Mouse (Mus musculus) G1E (cell line): Measurements from ENCODE around the gene Fcer2a.

Source experiments
- CTCF ChIP-seq: IDR thresholded peaks from 2 replicates; pipeline ENCODE4 v1.5.1; 2012; ENCODE audit warnings: low read depth, low read length, inconsistent platforms, mixed read lengths
- POLR2AphosphoS5 ChIP-seq: IDR thresholded peaks from 2 replicates; pipeline ENCODE4 v1.6.1; 2012; ENCODE audit warnings: low read depth, low read length, inconsistent platforms; ENCODE audit not compliant: insufficient replicate concordance

- TF ChIP-seq CTCF (no peak), POLR2AphosphoS5 (no peak)
Measured at GRCm38 (mm10) chr8:3648268-3648667, 45.7 kb downstream of the Fcer2a start.
